Mouse (Mus musculus): ENCODE measurements around the gene Sema5a. TPM values are rescaled to one million over a fixed set of nuclear protein-coding genes. Genes with fewer than 3 reads are reported as not detected.

Gene Sema5a
- polyA plus RNA-seq, 1 experiment from 2014 or later: 13.5 TPM

GRCm38 (mm10) chr15:32281374-32281773 is 36.8 kb downstream of the Sema5a start:
- H3K4me3 ChIP-seq (replicated peaks; ENCODE audit: low read length): no peak overlapping the region
- WGBS: 75% methylated on average over 4 of the region's 4 CpGs
- H3K4me1 ChIP-seq (replicated peaks; ENCODE audit: control insufficient read depth, insufficient read depth, low read length): peaks cover 14% of the 10 kb centered on the region
- H3K27me3 ChIP-seq (replicated peaks; ENCODE audit: control insufficient read depth, insufficient read depth, low read length): no peaks in the 10 kb centered on the region
- H3K4me2 ChIP-seq (ENCODE audit: low read length): no peak overlapping the region
- ATAC-seq: no peak
- H3K36me3 ChIP-seq (ENCODE audit: control insufficient read depth, insufficient read depth): no peaks in the 10 kb centered on the region
- no peak overlapping the region for H3K27ac ChIP-seq (ENCODE audit: low read length)
- no peak overlapping the region for H3K9ac ChIP-seq (replicated peaks; ENCODE audit: low read depth, low read length)
- H3K9me3 ChIP-seq (ENCODE audit: control insufficient read depth, low read length): no peaks in the 10 kb centered on the region

DNA sequence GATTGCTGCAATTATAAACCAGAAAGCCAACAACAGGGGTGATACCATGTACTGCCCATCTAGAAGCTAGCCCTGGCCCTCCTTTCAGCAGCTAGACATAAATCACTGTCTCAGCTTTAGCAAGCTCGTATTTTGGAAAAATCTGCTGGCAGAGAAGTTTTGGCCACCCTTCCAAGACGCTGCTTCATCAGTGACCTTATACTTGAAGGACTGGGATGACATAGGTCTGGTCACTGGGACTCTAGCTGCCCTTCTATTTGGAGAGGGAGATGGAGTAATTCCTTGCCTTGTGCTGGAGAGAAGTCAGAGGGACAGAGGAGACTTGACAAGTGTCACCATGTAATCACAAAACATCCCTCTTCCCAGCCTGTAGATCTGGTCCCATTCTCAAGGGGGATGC is 40.1 kb downstream of the Sema5a start:
- Histone ChIP-seq H3K27ac (ENCODE audit: low read length) (no peak overlapping the region), H3K9ac (replicated peaks; ENCODE audit: low read depth, low read length) (no peak overlapping the region), H3K4me3 (replicated peaks; ENCODE audit: low read length) (no peak overlapping the region), H3K36me3 (ENCODE audit: control insufficient read depth, insufficient read depth) (no peaks in the 10 kb centered on the region), H3K4me1 (replicated peaks; ENCODE audit: control insufficient read depth, insufficient read depth, low read length) (peaks cover 4% of the 10 kb centered on the region; the same call in 1 of the 2 replicates), H3K27me3 (replicated peaks; ENCODE audit: control insufficient read depth, insufficient read depth, low read length) (no peaks in the 10 kb centered on the region), H3K9me3 (ENCODE audit: control insufficient read depth, low read length) (no peaks in the 10 kb centered on the region), H3K4me2 (ENCODE audit: low read length) (no peak overlapping the region)
- WGBS: 91% methylated on average over 2 of the region's 2 CpGs
- ATAC-seq: no peak

- no peak overlapping the region for H3K4me3 ChIP-seq (replicated peaks; ENCODE audit: low read length)
- 86% methylated on average over 3 of the region's 3 CpGs for WGBS
- no peak overlapping the region for H3K27ac ChIP-seq (ENCODE audit: low read length)
- no peaks in the 10 kb centered on the region for H3K27me3 ChIP-seq (replicated peaks; ENCODE audit: control insufficient read depth, insufficient read depth, low read length)
- no peak for ATAC-seq
- no peak overlapping the region for H3K9ac ChIP-seq (replicated peaks; ENCODE audit: low read depth, low read length)
- no peak overlapping the region for H3K4me2 ChIP-seq (ENCODE audit: low read length)
- no peaks in the 10 kb centered on the region for H3K9me3 ChIP-seq (ENCODE audit: control insufficient read depth, low read length)
- peaks cover 3% of the 10 kb centered on the region; the same call in 1 of the 2 replicates for H3K4me1 ChIP-seq (replicated peaks; ENCODE audit: control insufficient read depth, insufficient read depth, low read length)
- H3K36me3 ChIP-seq (ENCODE audit: control insufficient read depth, insufficient read depth): no peaks in the 10 kb centered on the region
Measured at GRCm38 (mm10) chr15:32286296-32286695, 41.7 kb downstream of the Sema5a start.

DNA sequence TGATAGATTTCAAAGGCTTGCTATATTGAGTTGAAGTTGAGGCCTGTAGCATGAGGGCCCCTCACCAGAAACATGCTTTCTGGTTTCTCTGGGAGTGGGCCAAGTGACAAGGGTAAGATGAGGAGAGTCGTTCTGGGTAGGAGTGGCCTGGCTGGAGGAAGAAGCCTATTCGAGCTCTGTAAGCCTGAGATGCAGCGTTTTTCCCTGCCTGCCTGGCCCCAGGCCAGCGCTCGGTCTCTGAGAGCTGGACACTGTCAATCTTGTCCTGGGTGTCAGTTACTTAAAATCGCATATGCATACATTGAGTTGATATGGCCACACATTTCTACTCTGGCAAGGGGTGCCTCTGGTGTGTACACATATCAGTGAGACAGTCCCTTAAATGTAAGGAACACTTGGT is 43.9 kb downstream of the Sema5a start:
- Histone ChIP-seq H3K36me3 (ENCODE audit: control insufficient read depth, insufficient read depth) (no peaks in the 10 kb centered on the region), H3K4me1 (replicated peaks; ENCODE audit: control insufficient read depth, insufficient read depth, low read length) (no peaks in the 10 kb centered on the region), H3K4me2 (ENCODE audit: low read length) (no peak overlapping the region), H3K27me3 (replicated peaks; ENCODE audit: control insufficient read depth, insufficient read depth, low read length) (no peaks in the 10 kb centered on the region), H3K4me3 (replicated peaks; ENCODE audit: low read length) (no peak overlapping the region), H3K9ac (replicated peaks; ENCODE audit: low read depth, low read length) (no peak overlapping the region), H3K9me3 (ENCODE audit: control insufficient read depth, low read length) (no peaks in the 10 kb centered on the region), H3K27ac (ENCODE audit: low read length) (no peak overlapping the region)
- WGBS: 40% methylated on average over 6 of the region's 6 CpGs
- ATAC-seq: no peak

DNA sequence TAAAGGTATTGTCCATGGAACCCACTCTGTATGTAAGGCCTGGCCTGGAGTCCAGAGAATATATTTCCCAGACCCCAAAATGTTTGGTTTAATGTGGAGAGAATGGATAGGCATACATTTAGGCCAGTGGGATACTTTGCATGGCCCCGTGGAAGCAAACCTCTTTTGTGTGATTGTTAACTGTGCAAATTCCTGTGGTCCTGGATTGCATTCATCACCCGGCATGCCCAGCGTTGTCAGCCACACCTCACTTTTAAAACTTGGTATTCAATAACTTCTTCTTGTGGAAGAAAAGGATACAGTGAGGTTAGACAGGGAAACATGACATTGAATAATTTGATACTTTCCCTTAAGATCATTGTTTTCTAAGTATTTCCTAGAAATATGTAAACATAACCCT is 46.4 kb downstream of the Sema5a start:
- Histone ChIP-seq H3K27me3 (replicated peaks; ENCODE audit: control insufficient read depth, insufficient read depth, low read length) (no peaks in the 10 kb centered on the region), H3K36me3 (ENCODE audit: control insufficient read depth, insufficient read depth) (no peaks in the 10 kb centered on the region), H3K4me3 (replicated peaks; ENCODE audit: low read length) (no peak overlapping the region), H3K4me2 (ENCODE audit: low read length) (no peak overlapping the region), H3K9ac (replicated peaks; ENCODE audit: low read depth, low read length) (no peak overlapping the region), H3K27ac (ENCODE audit: low read length) (no peak overlapping the region), H3K4me1 (replicated peaks; ENCODE audit: control insufficient read depth, insufficient read depth, low read length) (no peaks in the 10 kb centered on the region), H3K9me3 (ENCODE audit: control insufficient read depth, low read length) (no peaks in the 10 kb centered on the region)
- ATAC-seq: no peak
- WGBS: 45% methylated on average over 3 of the region's 3 CpGs

DNA sequence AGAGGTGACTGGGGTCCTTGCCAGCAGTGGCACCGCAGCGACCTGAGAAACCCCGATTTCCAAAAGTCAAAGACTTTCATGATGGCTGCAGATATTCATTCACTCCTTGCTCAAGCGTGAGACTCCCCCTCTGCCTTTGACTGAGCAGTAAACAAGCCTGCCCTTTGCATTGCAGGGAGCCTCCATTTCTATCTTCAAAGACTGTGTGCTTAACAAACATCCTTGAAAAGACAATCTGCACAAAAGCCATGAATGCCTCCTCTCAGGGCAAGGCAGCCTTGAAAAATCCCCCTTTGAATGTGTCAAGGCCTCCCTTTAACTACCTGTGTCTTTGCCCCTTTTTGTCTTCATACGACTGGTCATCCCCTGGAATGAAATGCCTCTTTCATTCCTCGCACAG is 51.9 kb downstream of the Sema5a start:
- H3K4me3 ChIP-seq (replicated peaks; ENCODE audit: low read length): no peak overlapping the region
- ATAC-seq: no peak
- no peaks in the 10 kb centered on the region for H3K9me3 ChIP-seq (ENCODE audit: control insufficient read depth, low read length)
- H3K9ac ChIP-seq (replicated peaks; ENCODE audit: low read depth, low read length): no peak overlapping the region
- WGBS: 31% methylated on average over 6 of the region's 6 CpGs
- no peak overlapping the region for H3K27ac ChIP-seq (ENCODE audit: low read length)
- H3K4me1 ChIP-seq (replicated peaks; ENCODE audit: control insufficient read depth, insufficient read depth, low read length): no peaks in the 10 kb centered on the region
- H3K4me2 ChIP-seq (ENCODE audit: low read length): no peak overlapping the region
- no peaks in the 10 kb centered on the region for H3K27me3 ChIP-seq (replicated peaks; ENCODE audit: control insufficient read depth, insufficient read depth, low read length)
- H3K36me3 ChIP-seq (ENCODE audit: control insufficient read depth, insufficient read depth): no peaks in the 10 kb centered on the region

- ATAC-seq: no peak
- no peak overlapping the region for H3K4me2 ChIP-seq (ENCODE audit: low read length)
- H3K4me1 ChIP-seq (replicated peaks; ENCODE audit: control insufficient read depth, insufficient read depth, low read length): no peaks in the 10 kb centered on the region
- no peak overlapping the region for H3K9ac ChIP-seq (replicated peaks; ENCODE audit: low read depth, low read length)
- H3K27me3 ChIP-seq (replicated peaks; ENCODE audit: control insufficient read depth, insufficient read depth, low read length): no peaks in the 10 kb centered on the region
- H3K36me3 ChIP-seq (ENCODE audit: control insufficient read depth, insufficient read depth): no peaks in the 10 kb centered on the region
- H3K4me3 ChIP-seq (replicated peaks; ENCODE audit: low read length): no peak overlapping the region
- WGBS: 94% methylated on average over 5 of the region's 5 CpGs
- H3K27ac ChIP-seq (ENCODE audit: low read length): no peak overlapping the region
- H3K9me3 ChIP-seq (ENCODE audit: control insufficient read depth, low read length): no peaks in the 10 kb centered on the region
Measured at GRCm38 (mm10) chr15:32297266-32297665, 52.7 kb downstream of the Sema5a start.

DNA sequence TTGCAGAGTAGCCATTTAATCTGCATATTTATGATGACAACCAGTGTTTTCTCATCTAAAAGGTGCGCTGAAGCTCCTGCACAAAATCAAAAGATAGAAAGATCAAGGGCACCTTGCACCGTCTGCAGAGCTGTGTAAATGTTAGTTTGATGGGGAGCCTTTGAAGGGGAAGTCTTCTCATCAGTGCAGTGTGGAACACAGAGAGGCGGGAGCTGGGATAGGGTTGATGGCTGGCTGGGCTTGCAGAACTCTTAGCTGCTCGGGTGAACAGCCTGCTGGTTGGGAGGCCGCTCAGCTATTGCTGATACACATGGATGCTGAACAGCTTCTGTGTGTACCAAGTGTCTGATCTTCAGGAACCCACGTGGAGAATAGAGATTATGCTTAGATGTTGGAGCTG is 53.9 kb downstream of the Sema5a start:
- no peak overlapping the region for H3K4me3 ChIP-seq (replicated peaks; ENCODE audit: low read length)
- no peaks in the 10 kb centered on the region for H3K27me3 ChIP-seq (replicated peaks; ENCODE audit: control insufficient read depth, insufficient read depth, low read length)
- H3K27ac ChIP-seq (ENCODE audit: low read length): no peak overlapping the region
- 77% methylated on average over 6 of the region's 6 CpGs for WGBS
- no peaks in the 10 kb centered on the region for H3K36me3 ChIP-seq (ENCODE audit: control insufficient read depth, insufficient read depth)
- H3K9ac ChIP-seq (replicated peaks; ENCODE audit: low read depth, low read length): no peak overlapping the region
- H3K4me2 ChIP-seq (ENCODE audit: low read length): no peak overlapping the region
- no peaks in the 10 kb centered on the region for H3K4me1 ChIP-seq (replicated peaks; ENCODE audit: control insufficient read depth, insufficient read depth, low read length)
- ATAC-seq: no peak
- H3K9me3 ChIP-seq (ENCODE audit: control insufficient read depth, low read length): no peaks in the 10 kb centered on the region

DNA sequence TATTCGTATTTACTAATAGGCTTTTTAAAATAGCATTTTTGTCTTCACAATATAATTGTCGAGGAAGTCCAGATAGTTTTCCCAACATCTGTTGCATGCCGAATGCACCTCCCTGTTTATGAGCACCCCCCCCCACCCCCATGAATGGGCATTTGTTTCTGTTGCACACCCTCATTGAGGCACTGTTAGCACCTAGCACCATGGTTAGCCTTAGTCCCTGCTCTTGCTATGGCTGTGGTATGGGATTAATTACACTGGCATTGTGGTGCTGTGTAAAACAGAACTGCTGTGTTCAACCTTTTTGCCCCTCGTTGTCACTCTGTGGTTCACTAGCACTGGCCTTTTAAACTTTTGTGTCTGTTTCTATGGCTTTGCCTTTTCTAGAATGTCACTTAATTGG is 56.4 kb downstream of the Sema5a start:
- Histone ChIP-seq H3K4me1 (replicated peaks; ENCODE audit: control insufficient read depth, insufficient read depth, low read length) (0 out of 2 replicates have a peak, but pooled peaks cover 5% of the 10 kb centered on the region), H3K9ac (replicated peaks; ENCODE audit: low read depth, low read length) (no peak overlapping the region), H3K27ac (ENCODE audit: low read length) (no peak overlapping the region), H3K36me3 (ENCODE audit: control insufficient read depth, insufficient read depth) (no peaks in the 10 kb centered on the region), H3K9me3 (ENCODE audit: control insufficient read depth, low read length) (no peaks in the 10 kb centered on the region), H3K27me3 (replicated peaks; ENCODE audit: control insufficient read depth, insufficient read depth, low read length) (no peaks in the 10 kb centered on the region), H3K4me2 (ENCODE audit: low read length) (no peak overlapping the region), H3K4me3 (replicated peaks; ENCODE audit: low read length) (no peak overlapping the region)
- ATAC-seq: no peak
- WGBS: 61% methylated on average over 4 of the region's 4 CpGs

GRCm38 (mm10) chr15:32306557-32307243 is 62.1 kb downstream of the Sema5a start:
- no peaks in the 10 kb centered on the region for H3K27me3 ChIP-seq (replicated peaks; ENCODE audit: control insufficient read depth, insufficient read depth, low read length)
- H3K4me2 ChIP-seq (ENCODE audit: low read length): no peak overlapping the region
- H3K9me3 ChIP-seq (ENCODE audit: control insufficient read depth, low read length): no peaks in the 10 kb centered on the region
- H3K9ac ChIP-seq (replicated peaks; ENCODE audit: low read depth, low read length): no peak overlapping the region
- no peaks in the 10 kb centered on the region for H3K36me3 ChIP-seq (ENCODE audit: control insufficient read depth, insufficient read depth)
- no peak for ATAC-seq
- H3K4me1 ChIP-seq (replicated peaks; ENCODE audit: control insufficient read depth, insufficient read depth, low read length): 0 out of 2 replicates have a peak, but pooled peaks cover 5% of the 10 kb centered on the region
- no peak overlapping the region for H3K4me3 ChIP-seq (replicated peaks; ENCODE audit: low read length)
- H3K27ac ChIP-seq (ENCODE audit: low read length): no peak overlapping the region
- WGBS: 82% methylated on average over 6 of the region's 6 CpGs
